Mouse (Mus musculus) MEL (cell line): ENCODE data around the gene 4930558K02Rik. TPM values are rescaled to one million over a fixed set of nuclear protein-coding genes. Genes with fewer than 3 reads are reported as not detected.

Experiments used
- DNase-seq: peaks from one replicate; pipeline ENCODE4 v3.0.0; 2011; ENCODE audit warnings: low read depth, low spot score
- H3K27ac ChIP-seq: 2 replicates; pipeline ENCODE4 v1.5.1; 2012; ENCODE audit warnings: low read depth, mild to moderate bottlenecking, control low read depth, low read length, moderate library complexity; ENCODE audit not compliant: control insufficient read depth
- H3K27me3 ChIP-seq, 2 experiments: fragments of 150-350 bp in 1 of 2; sonication (generic) in 1 of 2; 2 replicates each; pipeline ENCODE4 v1.6.1; 2012; ENCODE audit warnings: low read length in 2 of 2, mild to moderate bottlenecking in 2 of 2, improper control_type of control experiment in 1 of 2, moderate library complexity in 1 of 2; ENCODE audit not compliant: insufficient read depth in 2 of 2, control insufficient read depth in 1 of 2
- H3K36me3 ChIP-seq, 2 experiments: 2 replicates each; pipeline ENCODE4 v1.6.1; 2012 to 2014; ENCODE audit warnings: low read length in 2 of 2, improper control_type of control experiment in 1 of 2, inconsistent platforms in 1 of 2, mild to moderate bottlenecking in 1 of 2; ENCODE audit not compliant: insufficient read depth in 2 of 2, control insufficient read depth in 1 of 2
- H3K4me1 ChIP-seq, 2 experiments: fragments of 150-350 bp in 1 of 2; sonication (generic) in 1 of 2; 2 replicates each; pipeline ENCODE4 v1.6.1; 2012; ENCODE audit warnings: low read length in 2 of 2, improper control_type of control experiment in 1 of 2, mild to moderate bottlenecking in 1 of 2; ENCODE audit not compliant: insufficient read depth in 2 of 2, control insufficient read depth in 1 of 2
- H3K4me3 ChIP-seq, 2 experiments: fragments of 150-350 bp in 1 of 2; sonication (generic) in 1 of 2; 2 replicates each; pipeline ENCODE4 v1.5.1; 2012; ENCODE audit warnings: low read depth in 2 of 2, low read length in 2 of 2, mild to moderate bottlenecking in 2 of 2, moderate library complexity in 2 of 2, control low read depth in 1 of 2, improper control_type of control experiment in 1 of 2; ENCODE audit not compliant: control insufficient read depth in 1 of 2, insufficient read depth in 1 of 2
- H3K79me2 ChIP-seq: 2 replicates; pipeline ENCODE4 v1.6.1; 2012; ENCODE audit warnings: mild to moderate bottlenecking, low read length, moderate library complexity; ENCODE audit not compliant: control insufficient read depth, poor library complexity, insufficient read depth
- H3K9ac ChIP-seq: 2 replicates; pipeline ENCODE4 v1.6.1; 2012; ENCODE audit warnings: low read depth, mild to moderate bottlenecking, control low read depth, low read length, moderate library complexity; ENCODE audit not compliant: control insufficient read depth, poor library complexity, severe bottlenecking
- H3K9me3 ChIP-seq: fragments of 150-350 bp; sonication (generic); replicated peaks from 2 replicates; pipeline ENCODE4 v1.6.1; 2012; ENCODE audit warnings: mild to moderate bottlenecking, low read length, improper control_type of control experiment, moderate library complexity; ENCODE audit not compliant: insufficient read depth
- CHD2 ChIP-seq: IDR thresholded peaks from 2 replicates; pipeline ENCODE4 v1.6.1; 2011; ENCODE audit warnings: low read length, improper control_type of control experiment
- CTCF ChIP-seq, 3 experiments: IDR thresholded peaks in 2 of 3; conservative IDR thresholded peaks in 1 of 3; 2 replicates each; pipeline ENCODE4 v1.5.1; 2011 to 2012; ENCODE audit warnings: low read length in 3 of 3, low read depth in 2 of 3, mild to moderate bottlenecking in 2 of 3, improper control_type of control experiment in 1 of 3, inconsistent platforms in 1 of 3, mixed read lengths in 1 of 3, moderate library complexity in 1 of 3; ENCODE audit not compliant: control insufficient read depth in 1 of 3, insufficient read depth in 1 of 3, poor library complexity in 1 of 3, severe bottlenecking in 1 of 3
- ETS1 ChIP-seq: IDR thresholded peaks from 2 replicates; pipeline ENCODE4 v1.6.1; 2012; ENCODE audit warnings: low read depth, mild to moderate bottlenecking, inconsistent platforms, low read length, improper control_type of control experiment, moderate library complexity
- GABPA ChIP-seq: IDR thresholded peaks from 2 replicates; pipeline ENCODE4 v1.6.1; 2012; ENCODE audit warnings: low read depth, mild to moderate bottlenecking, inconsistent platforms, low read length, improper control_type of control experiment, moderate library complexity
- GATA1 ChIP-seq: IDR thresholded peaks from 2 replicates; pipeline ENCODE4 v1.6.1; 2011; ENCODE audit warnings: low read depth, low read length, improper control_type of control experiment
- MXI1 ChIP-seq: IDR thresholded peaks from 2 replicates; pipeline ENCODE4 v1.6.1; 2011; ENCODE audit warnings: mild to moderate bottlenecking, low read depth, low read length, improper control_type of control experiment
- NRF1 ChIP-seq: IDR thresholded peaks from 2 replicates; pipeline ENCODE4 v1.6.1; 2014; ENCODE audit warnings: low read depth, mild to moderate bottlenecking, inconsistent platforms, low read length, improper control_type of control experiment, moderate library complexity; ENCODE audit not compliant: poor library complexity, insufficient read depth, severe bottlenecking
- POLR2AphosphoS2 ChIP-seq: IDR thresholded peaks from 2 replicates; pipeline ENCODE4 v1.6.1; 2011; ENCODE audit warnings: low read length, improper control_type of control experiment
- POLR2AphosphoS5 ChIP-seq: IDR thresholded peaks from 2 replicates; pipeline ENCODE4 v1.6.1; 2012; ENCODE audit warnings: low read depth, borderline replicate concordance, mild to moderate bottlenecking, inconsistent platforms, low read length, moderate library complexity, mixed read lengths
- RCOR1 ChIP-seq: IDR thresholded peaks from 2 replicates; pipeline ENCODE4 v1.6.1; 2012; ENCODE audit warnings: low read depth, mild to moderate bottlenecking, inconsistent platforms, low read length, improper control_type of control experiment
- SIN3A ChIP-seq: IDR thresholded peaks from 2 replicates; pipeline ENCODE4 v1.6.1; 2012; ENCODE audit warnings: low read length, improper control_type of control experiment, inconsistent platforms
- TAL1 ChIP-seq: IDR thresholded peaks from 2 replicates; pipeline ENCODE4 v1.6.1; 2012; ENCODE audit warnings: mild to moderate bottlenecking, inconsistent platforms, low read length, moderate library complexity, mixed read lengths
- TCF12 ChIP-seq: IDR thresholded peaks from 2 replicates; pipeline ENCODE4 v1.6.1; 2014; ENCODE audit warnings: low read depth, mild to moderate bottlenecking, inconsistent platforms, low read length, improper control_type of control experiment, moderate library complexity
- USF1 ChIP-seq: IDR thresholded peaks from 2 replicates; pipeline ENCODE4 v1.6.1; 2014; ENCODE audit warnings: low read depth, mild to moderate bottlenecking, inconsistent platforms, low read length, improper control_type of control experiment, moderate library complexity
- USF2 ChIP-seq, 2 experiments: IDR thresholded peaks; 2 replicates each; pipeline ENCODE4 v1.6.1; 2011 to 2012; ENCODE audit warnings: improper control_type of control experiment in 2 of 2, low read length in 2 of 2, borderline replicate concordance in 1 of 2, inconsistent platforms in 1 of 2, low read depth in 1 of 2, mild to moderate bottlenecking in 1 of 2; ENCODE audit not compliant: insufficient read depth in 1 of 2
- ZMIZ1 ChIP-seq: IDR thresholded peaks from 2 replicates; pipeline ENCODE4 v1.6.1; 2012; ENCODE audit warnings: low read depth, mild to moderate bottlenecking, inconsistent platforms, low read length, improper control_type of control experiment, moderate library complexity
- ZNF384 ChIP-seq: IDR thresholded peaks from 2 replicates; pipeline ENCODE4 v1.6.1; 2012; ENCODE audit warnings: low read depth, mild to moderate bottlenecking, inconsistent platforms, low read length, improper control_type of control experiment
- polyA plus RNA-seq, 2 experiments: library from polyadenylated mRNA; stranded (reverse) in 1 of 2; unstranded in 1 of 2; fragments of >175 nt in 1 of 2; fragments of >200 nt in 1 of 2; gene quantifications; 2 replicates each; pipeline versions ENCODE4 v1.2.1 to v1.2.4; 2012; ENCODE audit warnings: low replicate concordance in 2 of 2, low read depth in 1 of 2; ENCODE audit not compliant: insufficient read length in 2 of 2, insufficient read depth in 1 of 2, missing spikeins in 1 of 2
- total RNA-seq: library from RNA; depleted of rRNA; stranded (reverse); fragments of 300-350 nt; gene quantifications from 2 replicates; pipeline ENCODE4 v1.2.3, GENCODE M21; 2012

4930558K02Rik gene
- total and polyA plus RNA-seq, 3 experiments: not detected

- no peaks in the 10 kb centered on the region for H3K4me1 ChIP-seq
- no peaks in the 10 kb centered on the region for H3K36me3 ChIP-seq
- H3K79me2 ChIP-seq: no peaks in the 10 kb centered on the region
- no peak for DNase-seq
- no peak overlapping the region for H3K9ac ChIP-seq
- TF ChIP-seq SIN3A (no peak), USF2 (IDR thresholded peaks at IDR 0.05; ENCODE audit: borderline replicate concordance in 1 of 2, insufficient read depth in 1 of 2, low read depth in 1 of 2, low read length in 2 of 2) (no peak), GABPA (no peak), NRF1 (no peak), CTCF (IDR thresholded peaks at IDR 0.05 in 2 of 3, conservative IDR thresholded peaks at IDR 0.05 in 1 of 3; ENCODE audit: control insufficient read depth in 1 of 3, insufficient read depth in 1 of 3, low read depth in 2 of 3, low read length in 3 of 3, poor library complexity in 1 of 3, severe bottlenecking in 1 of 3) (no peak), POLR2AphosphoS2 (no peak), TCF12 (no peak), USF1 (no peak), RCOR1 (no peak)
- H3K4me3 ChIP-seq: no peak overlapping the region
- no peak overlapping the region for H3K27ac ChIP-seq
- H3K9me3 ChIP-seq: no peaks in the 10 kb centered on the region
- H3K27me3 ChIP-seq: peaks cover 3 to 5% of the 10 kb centered on the region in 2 experiments; a peak in 3 of 4 replicates
Observed at GRCm38 (mm10) chr1:161912940-161913647, 66.3 kb downstream of the 4930558K02Rik start.

GRCm38 (mm10) chr1:161909074-161909473, 70.4 kb downstream of the 4930558K02Rik start:
- Histone ChIP-seq H3K9me3 (no peaks in the 10 kb centered on the region), H3K4me3 (no peak overlapping the region), H3K4me1 (no peaks in the 10 kb centered on the region), H3K27ac (no peak overlapping the region), H3K27me3 (no peaks in the 10 kb centered on the region; a peak in 2 of 4 replicates), H3K9ac (no peak overlapping the region), H3K36me3 (no peaks in the 10 kb centered on the region), H3K79me2 (no peaks in the 10 kb centered on the region)
- DNase-seq: no peak
- TF ChIP-seq MXI1 (no peak), CHD2 (no peak)

GRCm38 (mm10) chr1:161907795-161908457, 71.5 kb downstream of the 4930558K02Rik start:
- Histone ChIP-seq H3K9me3 (no peaks in the 10 kb centered on the region), H3K4me3 (no peak overlapping the region), H3K9ac (no peak overlapping the region), H3K27ac (no peak overlapping the region), H3K36me3 (no peaks in the 10 kb centered on the region), H3K27me3 (no peaks in the 10 kb centered on the region; a peak in 2 of 4 replicates), H3K79me2 (no peaks in the 10 kb centered on the region), H3K4me1 (no peaks in the 10 kb centered on the region)
- DNase-seq: no peak
- no peak for TF ChIP-seq POLR2AphosphoS5
- TF ChIP-seq GATA1: no peak
- TF ChIP-seq ETS1: no peak
- TF ChIP-seq ZMIZ1: no peak
- no peak for TF ChIP-seq ZNF384
- no peak for TF ChIP-seq TCF12
- TF ChIP-seq TAL1: no peak
